Mouse (Mus musculus) heart, postnatal 36 days (tissue): ENCODE results near the gene Top3a. TPM values are rescaled to one million over a fixed set of nuclear protein-coding genes. Genes with fewer than 3 reads are reported as not detected.

ENCODE experiments used
- DNase-seq, 2 experiments: peaks; one replicate each; pipeline ENCODE4 v3.0.0; 2021 to 2022
- intact Hi-C: fragments of 180-260 bp; cut with DNase I; formaldehyde crosslinking; loops from one replicate; pipeline ENCODE4 v1.15.1; 2025
- microRNA-seq, 2 experiments: library from miRNA; unstranded; fragments of <30 nt; microRNA quantifications; one replicate each; pipeline ENCODE4 v1.2.0; 2021; ENCODE audit warnings: borderline number of aligned reads in 2 of 2
- total RNA-seq, 2 experiments: library from RNA; stranded (reverse); gene quantifications; 2 replicates each; pipeline ENCODE4 v1.2.3; 2021

The Top3a gene
- total RNA-seq, 2 experiments from 2014 or later = 4.5 to 5.3 TPM

- peak; percentile 80 to 81 for DNase-seq
- intact Hi-C loops = loop anchor here (2.0 to 5.0 kb wide), 3 partner anchors 130 to 393 kb away; partner anchors contain the start of gene Tmem11
These were observed 78.2 kb downstream of the Top3a start for GRCm38 (mm10) chr11:60698806-60699523.

- peak in 1 of 2 experiments; percentile 3 for DNase-seq
- intact Hi-C loops = loop anchor here (5.0 kb wide), 1 partner anchor 395 kb away; no protein-coding TSS in a partner anchor
These were observed 79.6 kb downstream of the Top3a start for GRCm38 (mm10) chr11:60697561-60697960.

DNA sequence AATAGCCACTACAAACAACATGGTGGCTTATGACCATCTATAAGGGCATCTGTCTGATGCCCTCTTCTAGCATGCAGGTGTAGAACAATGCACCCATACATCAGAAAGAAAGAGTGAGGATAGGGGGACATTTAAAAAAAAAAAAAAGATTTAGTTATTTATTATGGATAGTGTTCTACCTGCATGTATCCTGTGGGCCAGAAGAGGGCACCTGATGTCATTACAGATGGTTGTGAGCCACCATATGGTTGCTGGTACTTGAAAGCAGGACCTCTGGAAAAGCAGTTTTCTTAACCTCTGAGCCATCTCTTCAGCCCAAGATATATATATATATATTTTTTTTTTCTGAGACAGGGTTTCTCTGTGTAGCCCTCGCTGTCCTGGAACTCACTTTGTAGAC, 81.0 kb downstream of the Top3a start:
- DNase-seq = no peak
- intact Hi-C loops = loop anchor here (5.0 kb wide), 1 partner anchor 396 kb away; no protein-coding TSS in a partner anchor

Small RNAs within 50 kb of the gene (microRNA-seq; reads per million reads assigned to microRNA genes)
- gene Mir5100 = 5.4 to 10.8 reads per million in 2 experiments

Other genes starting within 250 kb of the Top3a start
- 10 to 100 TPM; 78.2 to 82.4 TPM for gene Alkbh5, start 241.0 kb downstream of the Top3a start, total RNA-seq
- 10 to 100 TPM; 13.6 to 13.7 TPM for gene Llgl1, start 77.6 kb downstream of the Top3a start, total RNA-seq
- gene Flii, start 50.1 kb downstream of the Top3a start, total RNA-seq = 100 to 1,000 TPM; 124 to 126 TPM
- 10 to 100 TPM; 36.1 to 36.4 TPM for gene Mief2, start 49.0 kb downstream of the Top3a start, total RNA-seq
- 10 to 100 TPM; 14.5 to 15.3 TPM for gene Smcr8, start 159 bp upstream of the Top3a start, total RNA-seq
- gene Shmt1, start 34.4 kb upstream of the Top3a start, total RNA-seq = 1 to 10 TPM; 8.8 to 9.1 TPM
- gene Dhrs7b, start 53.3 kb upstream of the Top3a start, total RNA-seq = 10 to 100 TPM; 19.4 to 19.7 TPM
- 10 to 100 TPM; 30.6 to 32.3 TPM for gene Tmem11, start 101.9 kb upstream of the Top3a start, total RNA-seq
- gene Natd1, start 137.4 kb upstream of the Top3a start, total RNA-seq = 10 to 100 TPM; 15.5 to 16.0 TPM
- gene Map2k3, start 154.7 kb upstream of the Top3a start, total RNA-seq = 10 to 100 TPM; 84.2 to 84.5 TPM
- gene Kcnj12, start 245.2 kb upstream of the Top3a start, total RNA-seq = 10 to 100 TPM; 22.8 to 24.9 TPM